ENCODE assay signal across 27 mouse cellular contexts in the genomic region with DNA sequence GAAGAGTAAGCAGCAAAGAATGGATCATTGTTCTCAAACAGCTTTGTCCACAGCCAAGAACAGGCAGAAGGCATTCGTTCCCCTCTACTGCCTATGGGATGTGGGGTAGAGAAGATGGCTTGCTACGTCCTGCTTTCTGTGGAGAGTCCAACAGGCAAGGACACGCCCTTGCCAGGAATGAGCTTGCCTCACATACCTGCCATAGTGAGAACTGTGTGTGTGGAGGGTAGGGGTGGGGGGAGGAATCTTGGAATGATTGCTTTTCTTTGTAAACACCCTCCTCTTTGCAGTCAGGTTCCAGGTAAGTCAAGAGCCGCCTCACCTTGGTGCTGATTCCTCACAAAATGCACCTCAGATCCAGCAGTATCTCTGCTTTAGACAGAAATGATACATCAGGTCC. TPM values are rescaled to one million over a fixed set of nuclear protein-coding genes. Genes with fewer than 3 reads are reported as not detected.
DNase-seq lines count a peak whose midpoint lies in the region; ATAC-seq and TF ChIP-seq lines count a peak whose summit lies in the region.
"Had no signal": no experiment of that assay in that cellular context is flagged by ENCODE, and none has a peak within 500 bp of the region (broad histone marks: within the 10 kb centered on the region; RNA-seq: fewer than 3 reads in every experiment).

No protein-coding gene starts in this region.

- H3K9me3 ChIP-seq in intestine, embryonic 16.5 days (ENCODE audit: control insufficient read depth, low read length), result no peaks in the 10 kb centered on the region
- no peaks in the 10 kb centered on the region for H3K9me3 ChIP-seq in intestine, postnatal 0 days (ENCODE audit: control insufficient read depth)
- H3K9me3 ChIP-seq: embryonic facial prominence, embryonic 13.5 days; forebrain, embryonic 12.5 days; heart, embryonic 15.5 days; hindbrain, embryonic 12.5 days; intestine, embryonic 15.5 days; lung, embryonic 15.5 days; stomach, embryonic 15.5 days had no signal

- DNase-seq in NIH3T3 (ENCODE audit: low read depth), result peak; percentile 37
- DNase-seq in lung, postnatal 10 days, result peak; percentile 12
- peak; percentile 22 for DNase-seq in yolk sac, embryonic 10.5 days (ENCODE audit: low spot score)
- DNase-seq in kidney, adult 8-10 months, result no peak
- no peak for DNase-seq in left cerebral cortex, adult 8-10 months (ENCODE audit: low spot score in 2 of 2)
- DNase-seq: adrenal gland, postnatal 14 days; cerebellum, adult 11-12 months; cerebellum, adult 9-11 months; embryo, embryonic 11 days; forebrain, postnatal 0 days; kidney, postnatal 25 days; liver; right cerebral cortex, postnatal 25 days; thymus, postnatal 25 days had no signal

- H3K4me3 ChIP-seq in intestine, embryonic 16.5 days (ENCODE audit: low read length), result no peak overlapping the region
- no peak overlapping the region for H3K4me3 ChIP-seq in intestine, postnatal 0 days (ENCODE audit: low read depth, low read length)
- H3K4me3 ChIP-seq: embryonic facial prominence, embryonic 13.5 days; forebrain, embryonic 12.5 days; heart, embryonic 15.5 days; hindbrain, embryonic 12.5 days; intestine, embryonic 15.5 days; lung, embryonic 15.5 days; stomach, embryonic 15.5 days had no signal

- H3K27ac ChIP-seq in intestine, embryonic 16.5 days (ENCODE audit: low read length), result no peak overlapping the region
- no peak overlapping the region for H3K27ac ChIP-seq in intestine, postnatal 0 days (ENCODE audit: low read depth, low read length)
- H3K27ac ChIP-seq: embryonic facial prominence, embryonic 13.5 days; forebrain, embryonic 12.5 days; heart, embryonic 15.5 days; hindbrain, embryonic 12.5 days; hindbrain, postnatal 0 days; intestine, embryonic 15.5 days; liver, embryonic 14.5 days; lung, embryonic 15.5 days; stomach, embryonic 15.5 days had no signal

- H3K27me3 ChIP-seq in intestine, embryonic 16.5 days (replicated peaks; ENCODE audit: control insufficient read depth, insufficient read depth, low read length), result no peaks in the 10 kb centered on the region
- no peaks in the 10 kb centered on the region for H3K27me3 ChIP-seq in intestine, postnatal 0 days (replicated peaks; ENCODE audit: control insufficient read depth, insufficient read depth, low read length)
- H3K27me3 ChIP-seq: embryonic facial prominence, embryonic 13.5 days; forebrain, embryonic 12.5 days; heart, embryonic 15.5 days; hindbrain, embryonic 12.5 days; intestine, embryonic 15.5 days; lung, embryonic 15.5 days; stomach, embryonic 15.5 days had no signal

- WGBS in intestine, embryonic 16.5 days, result 62% methylated on average over 4 of the region's 4 CpGs
- 55% methylated on average over 4 of the region's 4 CpGs for whole genome bisulfite sequencing in intestine, postnatal 0 days

- H3K4me2 ChIP-seq in intestine, embryonic 16.5 days (ENCODE audit: low read depth, low read length), result no peak overlapping the region
- no peak overlapping the region for H3K4me2 ChIP-seq in intestine, postnatal 0 days (replicated peaks; ENCODE audit: low read depth)
- H3K4me2 ChIP-seq: embryonic facial prominence, embryonic 13.5 days; forebrain, embryonic 12.5 days; heart, embryonic 15.5 days; hindbrain, embryonic 12.5 days; intestine, embryonic 15.5 days; lung, embryonic 15.5 days; midbrain, embryonic 11.5 days; stomach, embryonic 15.5 days had no signal

- H3K36me3 ChIP-seq in intestine, embryonic 16.5 days (ENCODE audit: control insufficient read depth, insufficient read depth, low read length), result 0 out of 2 replicates have a peak, but pooled peaks cover 7% of the 10 kb centered on the region
- H3K36me3 ChIP-seq in intestine, postnatal 0 days (ENCODE audit: control insufficient read depth, insufficient read depth), result peaks cover 68% of the 10 kb centered on the region

- TF ChIP-seq CTCF in intestine, postnatal 0 days (IDR thresholded peaks at IDR 0.05; ENCODE audit: low read depth), result no peak

- 0 out of 2 replicates have a peak, but pooled peaks have one; percentile 36 for ATAC-seq in intestine, embryonic 16.5 days
- no peak for ATAC-seq in intestine, postnatal 0 days
- ATAC-seq: forebrain, postnatal 0 days; hindbrain, postnatal 0 days; intestine, embryonic 15.5 days; midbrain, embryonic 16.5 days had no signal

- peaks cover 3% of the 10 kb centered on the region for H3K4me1 ChIP-seq in intestine, embryonic 16.5 days (ENCODE audit: control insufficient read depth, insufficient read depth, low read length)
- H3K4me1 ChIP-seq in intestine, postnatal 0 days (replicated peaks; ENCODE audit: control insufficient read depth, insufficient read depth, low read length), result no peaks in the 10 kb centered on the region

- H3K9ac ChIP-seq in intestine, embryonic 16.5 days (ENCODE audit: low read depth, low read length), result no peak overlapping the region
- H3K9ac ChIP-seq in intestine, postnatal 0 days (ENCODE audit: low read depth, low read length), result no peak overlapping the region
- H3K9ac ChIP-seq: embryonic facial prominence, embryonic 13.5 days; forebrain, embryonic 12.5 days; forebrain, postnatal 0 days; heart, embryonic 15.5 days; hindbrain, embryonic 12.5 days; intestine, embryonic 15.5 days; liver, embryonic 14.5 days; lung, embryonic 15.5 days; stomach, embryonic 15.5 days had no signal

RNA-seq across cellular contexts. Expression of a gene that starts 5.9 kb away (rescaled TPM):
- polyA plus RNA-seq in intestine, embryonic 16.5 days (2015; fragmentation: Nextera tagmentation; extraction: Ambion mirVana), result 23.8 and 26.6 TPM in 2 replicates
- polyA plus RNA-seq in intestine, postnatal 0 days (2015; fragmentation: Nextera tagmentation; extraction: Ambion mirVana), result 7.7 and 9.1 TPM in 2 replicates
- total RNA-seq in left cerebral cortex, adult 8-10 months (2022), result 10 to 100 TPM; 19.3 to 20.3 (median 20.0) TPM

RNA-seq across cellular contexts. Expression of a gene that starts 42.9 kb away (rescaled TPM):
- polyA plus RNA-seq in intestine, embryonic 16.5 days (2015; fragmentation: Nextera tagmentation; extraction: Ambion mirVana), result 50.8 and 58.7 TPM in 2 replicates
- polyA plus RNA-seq in intestine, postnatal 0 days (2015; fragmentation: Nextera tagmentation; extraction: Ambion mirVana), result 32.9 and 33.0 TPM in 2 replicates
- total RNA-seq in left cerebral cortex, adult 8-10 months (2022), result 100 to 1,000 TPM in 2 of 4 experiments, 10 to 100 TPM in 2; 85.0 to 107 (median 96.8) TPM

RNA-seq across cellular contexts. Expression of a gene that starts 43.5 kb away (rescaled TPM):
- 7.4 and 7.8 TPM in 2 replicates for polyA plus RNA-seq in intestine, embryonic 16.5 days (2015; fragmentation: Nextera tagmentation; extraction: Ambion mirVana)
- polyA plus RNA-seq in intestine, postnatal 0 days (2015; fragmentation: Nextera tagmentation; extraction: Ambion mirVana), result 2.1 and 2.2 TPM in 2 replicates
- total RNA-seq in left cerebral cortex, adult 8-10 months (2022), result 10 to 100 TPM in 1 of 4 experiments, 1 to 10 TPM in 3; 5.8 to 13.6 (median 6.3) TPM

Comparison
In these comparisons a context has a peak if more than half of its experiments do, and no peak if none do; other contexts are left out.
1. DNase-seq: peak in NIH3T3 (single experiment), lung, postnatal 10 days (single experiment) and yolk sac, embryonic 10.5 days (single experiment); none in kidney, adult 8-10 months (0 of 2) and left cerebral cortex, adult 8-10 months (0 of 2).